Mouse (Mus musculus): ENCODE measurements around the gene Sh2d3c.

- no peak for TF ChIP-seq POLR2A (IDR thresholded peaks at IDR 0.05; ENCODE audit: borderline replicate concordance, extremely low read depth, low read depth, low read length)
- no peak for TF ChIP-seq CTCF (IDR thresholded peaks at IDR 0.05; ENCODE audit: insufficient read depth, low read length)
Measured at GRCm38 (mm10) chr2:32781710-32782109, 60.9 kb downstream of the Sh2d3c start.

Data from lung, adult 2 months (tissue).